Mouse (Mus musculus): ENCODE results near the gene Kdm7a.

The Kdm7a gene

DNA sequence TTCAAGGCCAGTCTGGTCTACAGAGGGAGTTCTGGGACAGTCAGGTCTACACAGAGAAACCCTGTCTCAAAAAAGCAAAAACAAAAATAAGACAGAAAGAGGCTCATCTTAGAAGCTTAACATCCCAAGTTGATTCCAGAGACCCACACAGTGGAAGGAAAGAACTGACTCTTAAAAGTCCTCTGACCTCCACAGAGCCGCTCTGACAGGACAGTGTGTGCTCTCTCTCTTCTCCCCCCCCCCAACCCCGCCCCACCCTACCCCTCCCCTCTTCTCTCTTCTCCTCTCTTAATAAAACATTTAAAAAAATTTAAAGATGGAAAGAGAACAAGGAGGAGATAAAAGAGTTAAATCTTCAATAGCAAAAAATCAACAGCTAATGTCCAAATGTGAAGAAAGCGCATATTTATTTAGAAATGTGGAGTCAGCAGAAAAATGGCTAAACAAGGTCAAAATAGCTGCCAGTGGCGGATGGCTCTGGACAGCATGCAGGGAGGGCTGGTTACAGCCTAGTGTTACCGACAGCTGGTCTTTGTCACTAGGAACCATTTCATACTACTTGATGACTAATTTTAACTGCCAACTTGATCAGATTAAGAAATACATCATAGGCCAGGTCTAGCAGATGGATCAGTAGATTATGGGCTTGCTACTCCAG, 8.5 kb upstream of the Kdm7a start:
- in situ Hi-C loops (cut with MboI; ENCODE audit: low pct_unique_long_range_greater_than_20kb in 1 of 2, low sequenced_read_pairs in 2 of 2, unreplicated experiment in 1 of 2) = no loop called here

GRCm38 (mm10) chr6:39209677-39210076, 3.1 kb upstream of the Kdm7a start:
- in situ Hi-C loops (cut with MboI; ENCODE audit: low pct_unique_long_range_greater_than_20kb in 1 of 2, low sequenced_read_pairs in 2 of 2, unreplicated experiment in 1 of 2) = no loop called here

DNA sequence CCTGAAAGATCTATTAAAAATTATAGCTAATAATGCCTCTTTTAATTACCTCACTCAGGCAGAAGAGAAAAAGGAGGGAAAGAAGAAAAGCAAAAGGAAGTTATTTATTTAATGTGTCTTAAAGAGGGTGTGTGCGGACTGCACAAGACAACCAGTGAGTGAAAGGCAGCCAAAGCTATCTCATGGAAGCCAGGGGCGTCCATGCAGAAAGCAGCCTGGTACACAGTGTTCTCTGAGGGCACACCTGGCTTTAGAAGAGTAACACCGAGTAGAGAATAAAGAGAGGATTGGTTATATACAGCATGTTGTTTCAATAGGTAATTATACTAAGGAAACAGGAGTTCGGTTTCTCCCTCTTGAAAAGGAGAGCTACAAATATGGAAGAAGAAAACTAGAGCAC, 1.6 kb upstream of the Kdm7a start:
- in situ Hi-C loops (cut with MboI; ENCODE audit: low pct_unique_long_range_greater_than_20kb in 1 of 2, low sequenced_read_pairs in 2 of 2, unreplicated experiment in 1 of 2) = no loop called here

DNA sequence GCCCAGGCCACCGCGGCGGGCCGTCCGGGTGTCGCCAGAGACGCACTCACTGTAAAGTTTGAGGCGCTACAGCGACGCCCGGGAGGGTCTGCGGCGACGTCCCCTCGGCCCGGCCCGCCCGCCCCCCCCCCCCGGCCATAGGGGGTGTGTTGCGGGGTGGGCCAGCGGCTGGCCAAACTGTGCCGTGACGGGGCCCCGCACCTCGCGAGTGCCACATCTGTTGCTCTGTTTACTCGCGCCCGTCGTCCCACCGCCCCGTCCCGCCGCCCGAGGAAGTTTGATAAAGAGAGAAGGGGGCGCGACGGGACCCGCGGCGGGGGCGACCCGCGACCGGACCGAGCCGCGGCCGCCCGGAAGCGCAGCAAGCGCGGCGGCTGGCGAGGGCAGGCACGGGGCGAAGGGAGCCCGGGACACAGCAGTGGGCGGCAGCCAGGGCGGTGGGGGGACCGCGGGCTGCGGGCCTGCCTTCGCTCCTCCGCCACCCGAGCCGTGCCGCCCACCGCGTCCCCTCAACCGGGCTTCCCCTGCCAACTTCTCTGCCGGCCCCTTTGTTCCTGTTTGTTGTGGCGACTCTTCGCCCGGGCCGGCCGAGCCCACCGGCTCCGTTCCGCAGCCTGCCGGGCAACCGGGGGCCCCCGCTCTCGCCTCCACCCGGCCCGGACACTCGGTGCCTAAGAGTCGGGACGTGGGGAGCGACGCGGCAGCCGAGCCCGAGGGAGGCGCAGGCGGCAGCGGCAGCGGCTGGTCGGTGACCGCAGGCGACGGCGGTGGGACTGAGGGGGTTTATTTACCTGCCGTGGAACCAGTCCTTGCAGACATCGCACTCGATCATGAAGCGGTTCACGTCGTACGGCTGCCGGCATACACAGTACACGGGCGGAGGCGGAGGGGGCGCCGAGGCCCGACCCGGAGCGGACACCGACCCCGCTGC, 674 bp downstream of the Kdm7a start:
- in situ Hi-C loops (cut with MboI; ENCODE audit: low pct_unique_long_range_greater_than_20kb in 1 of 2, low sequenced_read_pairs in 2 of 2, unreplicated experiment in 1 of 2) = no loop called here

- in situ Hi-C loops (cut with MboI; ENCODE audit: low pct_unique_long_range_greater_than_20kb in 1 of 2, low sequenced_read_pairs in 2 of 2, unreplicated experiment in 1 of 2) = no loop called here
These were observed 1.4 kb downstream of the Kdm7a start for GRCm38 (mm10) chr6:39205064-39205649.

GRCm38 (mm10) chr6:39204444-39204843, 2.1 kb downstream of the Kdm7a start:
- in situ Hi-C loops (cut with MboI; ENCODE audit: low pct_unique_long_range_greater_than_20kb in 1 of 2, low sequenced_read_pairs in 2 of 2, unreplicated experiment in 1 of 2) = no loop called here

DNA sequence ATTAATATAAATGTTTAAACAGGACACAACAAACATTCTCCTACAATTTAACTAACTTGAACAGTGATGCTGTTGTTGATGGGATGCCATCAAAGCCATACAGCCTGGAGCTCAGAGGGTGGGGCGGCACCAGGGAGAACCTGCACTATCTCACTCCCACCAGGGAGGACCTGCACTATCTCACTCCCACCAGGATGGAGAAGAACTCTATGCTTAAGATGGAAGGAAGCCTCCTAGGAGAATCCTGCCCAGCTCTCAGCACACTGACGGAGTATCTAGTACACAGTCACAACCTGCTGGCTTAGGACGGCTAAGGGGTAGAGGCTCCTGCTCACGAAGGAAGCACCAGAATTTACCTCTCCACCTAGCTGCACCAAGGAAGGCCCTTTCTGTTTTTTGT, 3.4 kb downstream of the Kdm7a start:
- in situ Hi-C loops (cut with MboI; ENCODE audit: low pct_unique_long_range_greater_than_20kb in 1 of 2, low sequenced_read_pairs in 2 of 2, unreplicated experiment in 1 of 2) = no loop called here

GRCm38 (mm10) chr6:39193006-39193405, 13.6 kb downstream of the Kdm7a start:
- in situ Hi-C loops (cut with MboI; ENCODE audit: low pct_unique_long_range_greater_than_20kb in 1 of 2, low sequenced_read_pairs in 2 of 2, unreplicated experiment in 1 of 2) = no loop called here

DNA sequence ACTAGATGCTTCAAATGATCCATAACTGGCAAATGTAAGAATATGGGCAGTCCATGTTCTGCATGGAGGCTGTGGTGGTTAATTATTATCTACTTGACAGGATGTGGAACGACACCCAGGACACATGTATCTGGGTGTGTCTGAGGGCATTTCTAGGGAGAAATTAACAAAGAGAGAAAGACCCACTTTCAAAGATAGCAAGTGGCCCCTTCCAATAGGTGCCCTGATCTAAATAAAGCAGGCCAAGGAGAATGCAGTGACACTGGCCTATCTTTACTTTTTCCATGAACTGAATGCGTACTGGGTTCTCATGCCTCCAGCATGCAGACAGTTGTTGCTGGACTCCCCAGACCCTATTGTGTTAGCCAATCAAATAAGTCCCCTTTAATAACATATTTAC, 15.1 kb downstream of the Kdm7a start:
- in situ Hi-C loops (cut with MboI; ENCODE audit: low pct_unique_long_range_greater_than_20kb in 1 of 2, low sequenced_read_pairs in 2 of 2, unreplicated experiment in 1 of 2) = no loop called here

DNA sequence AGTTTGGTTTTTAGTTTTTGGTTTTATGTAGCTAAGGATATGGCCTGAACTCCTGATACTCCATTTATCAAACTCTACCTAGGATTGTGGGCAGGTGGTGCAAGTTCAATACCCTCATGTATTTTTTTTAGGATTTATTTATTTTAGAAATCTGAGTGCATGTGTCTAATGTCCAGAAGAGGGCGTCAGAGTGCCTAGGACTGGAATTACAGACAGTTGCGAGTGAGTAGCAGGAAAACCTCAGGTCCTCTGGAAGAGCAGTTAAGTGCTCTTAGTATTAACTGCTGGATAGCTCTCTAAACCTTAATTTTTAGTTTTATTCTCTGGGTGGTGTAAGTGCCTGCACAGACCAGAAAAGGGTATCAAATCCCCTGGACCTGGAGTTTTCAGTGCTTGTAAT, 19.4 kb downstream of the Kdm7a start:
- in situ Hi-C loops (cut with MboI; ENCODE audit: low pct_unique_long_range_greater_than_20kb in 1 of 2, low sequenced_read_pairs in 2 of 2, unreplicated experiment in 1 of 2) = no loop called here

DNA sequence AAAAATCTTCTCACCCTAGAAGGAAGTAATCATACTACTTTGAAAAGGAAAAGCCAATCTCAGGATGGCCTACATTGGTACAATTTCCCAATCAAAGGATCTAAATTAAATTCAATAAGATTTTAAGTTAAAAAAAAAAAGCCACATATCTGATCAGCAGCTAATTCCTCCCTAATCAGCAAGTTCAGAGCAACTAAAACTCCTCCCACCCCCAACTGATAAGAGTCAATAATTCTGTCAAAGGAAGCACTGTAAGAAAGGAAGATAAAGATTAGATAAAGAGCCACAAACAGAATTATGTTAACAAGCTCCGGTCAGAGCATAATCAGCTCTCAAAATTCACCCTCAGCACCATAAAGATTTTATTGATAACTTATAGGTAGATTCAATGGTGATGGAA, 37.5 kb downstream of the Kdm7a start:
- in situ Hi-C loops (cut with MboI; ENCODE audit: low pct_unique_long_range_greater_than_20kb in 1 of 2, low sequenced_read_pairs in 2 of 2, unreplicated experiment in 1 of 2) = no loop called here

DNA sequence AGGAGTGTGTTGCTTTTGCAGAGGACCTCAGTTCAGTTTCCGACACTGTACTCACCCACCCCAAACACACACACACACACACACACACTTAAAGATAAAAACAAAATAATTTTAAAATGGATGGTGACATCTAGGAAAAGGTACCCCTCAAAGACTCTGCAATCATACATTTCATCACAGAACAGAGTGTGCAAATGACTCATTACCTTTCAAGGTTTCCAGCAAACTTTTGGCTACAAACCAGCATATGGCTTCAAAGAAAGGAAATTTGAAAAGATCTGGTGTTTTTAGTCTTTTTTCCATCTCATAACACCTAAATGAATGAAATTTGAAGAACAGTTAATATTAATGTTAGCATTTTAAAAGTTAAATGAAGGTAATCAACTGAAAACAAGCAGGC, 41.7 kb downstream of the Kdm7a start:
- in situ Hi-C loops (cut with MboI; ENCODE audit: low pct_unique_long_range_greater_than_20kb in 1 of 2, low sequenced_read_pairs in 2 of 2, unreplicated experiment in 1 of 2) = no loop called here

GRCm38 (mm10) chr6:39161975-39162374, 44.6 kb downstream of the Kdm7a start:
- in situ Hi-C loops (cut with MboI; ENCODE audit: low pct_unique_long_range_greater_than_20kb in 1 of 2, low sequenced_read_pairs in 2 of 2, unreplicated experiment in 1 of 2) = no loop called here

DNA sequence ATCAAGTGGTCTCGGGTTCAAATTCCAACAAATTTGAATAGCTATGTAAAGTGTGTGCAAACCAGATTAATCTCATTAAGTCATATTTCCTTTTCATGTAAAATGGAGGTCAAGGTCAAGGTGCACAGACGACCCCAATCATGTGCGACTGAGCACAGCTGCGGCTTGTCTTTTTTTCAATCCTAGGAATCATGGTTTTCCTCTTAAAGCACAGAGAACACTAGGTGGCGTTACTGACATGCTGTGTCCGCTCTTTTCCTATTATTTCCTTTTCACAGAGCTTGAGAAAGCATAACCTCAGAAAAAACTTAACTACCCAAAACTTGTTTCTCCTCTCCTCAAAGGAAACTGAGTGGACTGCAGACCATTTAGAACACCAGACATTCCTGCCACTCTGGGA, 60.5 kb downstream of the Kdm7a start:
- in situ Hi-C loops (cut with MboI; ENCODE audit: low pct_unique_long_range_greater_than_20kb in 1 of 2, low sequenced_read_pairs in 2 of 2, unreplicated experiment in 1 of 2) = no loop called here

- in situ Hi-C loops (cut with MboI; ENCODE audit: low pct_unique_long_range_greater_than_20kb in 1 of 2, low sequenced_read_pairs in 2 of 2, unreplicated experiment in 1 of 2) = no loop called here
These were observed 74.0 kb downstream of the Kdm7a start for GRCm38 (mm10) chr6:39132556-39132955.

- in situ Hi-C loops (cut with MboI; ENCODE audit: low pct_unique_long_range_greater_than_20kb in 1 of 2, low sequenced_read_pairs in 2 of 2, unreplicated experiment in 1 of 2) = no loop called here
These were observed 75.1 kb downstream of the Kdm7a start for GRCm38 (mm10) chr6:39131480-39131879.

DNA sequence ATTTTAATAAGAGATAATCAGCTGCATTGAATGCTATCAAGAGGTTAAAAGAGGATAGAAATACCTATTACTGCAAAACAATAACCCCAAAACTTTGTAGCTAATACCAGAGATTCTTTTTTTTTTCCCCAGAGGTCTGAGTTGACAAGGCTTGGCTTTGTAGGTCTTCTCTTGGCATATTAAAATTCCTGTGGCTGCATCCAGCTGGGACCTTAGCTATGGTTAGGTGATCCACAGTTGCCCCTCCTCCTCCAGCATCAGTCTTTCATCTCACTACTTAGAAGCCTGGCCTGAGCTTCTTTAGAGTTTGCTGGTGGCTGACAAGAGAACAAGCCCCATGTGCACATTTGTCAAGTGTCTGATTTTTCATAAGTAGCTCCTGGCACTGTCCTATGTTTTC, 81.9 kb downstream of the Kdm7a start:
- in situ Hi-C loops (cut with MboI; ENCODE audit: low pct_unique_long_range_greater_than_20kb in 1 of 2, low sequenced_read_pairs in 2 of 2, unreplicated experiment in 1 of 2) = no loop called here

DNA sequence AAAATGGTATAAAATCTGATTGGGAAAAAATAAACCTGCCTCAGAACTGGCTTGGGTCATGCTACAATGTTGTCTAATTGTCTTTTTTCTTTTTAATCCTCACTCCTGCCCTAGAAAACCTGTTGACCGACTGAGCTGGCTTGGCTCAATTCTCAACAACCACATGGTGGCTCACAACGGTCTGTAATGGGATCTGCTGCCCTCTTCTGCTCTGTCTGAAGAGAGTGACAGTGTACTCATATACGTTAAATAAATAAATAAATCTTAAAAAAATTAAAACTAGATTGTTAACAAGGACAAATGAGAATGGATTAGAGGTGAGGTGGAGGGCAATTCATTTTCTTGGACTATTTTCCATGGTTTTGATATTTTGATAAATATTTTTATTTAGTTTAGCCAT, 85.9 kb downstream of the Kdm7a start:
- in situ Hi-C loops (cut with MboI; ENCODE audit: low pct_unique_long_range_greater_than_20kb in 1 of 2, low sequenced_read_pairs in 2 of 2, unreplicated experiment in 1 of 2) = no loop called here

- in situ Hi-C loops (cut with MboI; ENCODE audit: low pct_unique_long_range_greater_than_20kb in 1 of 2, low sequenced_read_pairs in 2 of 2, unreplicated experiment in 1 of 2) = no loop called here
These were observed 88.1 kb downstream of the Kdm7a start for GRCm38 (mm10) chr6:39118456-39118881.

All from mouse embryonic stem cell (cell line).